Mouse (Mus musculus) testis, postnatal 14 days (tissue): ENCODE results near the gene Ephx3.
A peak's percentile ranks its signal among the peaks of the same experiment; 100 is the strongest.

Source experiments
- DNase-seq: peaks from one replicate; pipeline ENCODE4 v3.0.0; 2021; ENCODE audit warnings: low spot score

The Ephx3 gene

DNA sequence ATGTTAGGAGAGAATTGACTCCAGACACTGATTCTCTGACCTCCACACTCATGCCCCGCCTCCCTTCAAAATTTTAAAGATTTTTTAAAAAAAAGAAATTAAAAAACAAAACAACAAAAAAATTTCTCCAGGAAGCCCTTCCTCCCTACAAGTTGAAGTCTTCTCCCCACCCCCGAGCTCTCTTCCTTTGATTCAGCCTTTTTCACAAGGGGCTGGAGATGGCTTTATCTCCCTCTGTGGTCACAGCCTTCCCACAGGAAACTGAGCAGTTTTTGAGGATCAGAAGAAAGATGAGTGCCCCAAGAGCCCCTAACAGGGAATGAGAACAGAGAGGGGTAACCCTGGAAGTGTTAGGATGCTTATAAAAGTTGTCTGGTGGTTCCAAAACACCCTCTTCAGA, 16.9 kb downstream of the Ephx3 start:
- DNase-seq = no peak

DNA sequence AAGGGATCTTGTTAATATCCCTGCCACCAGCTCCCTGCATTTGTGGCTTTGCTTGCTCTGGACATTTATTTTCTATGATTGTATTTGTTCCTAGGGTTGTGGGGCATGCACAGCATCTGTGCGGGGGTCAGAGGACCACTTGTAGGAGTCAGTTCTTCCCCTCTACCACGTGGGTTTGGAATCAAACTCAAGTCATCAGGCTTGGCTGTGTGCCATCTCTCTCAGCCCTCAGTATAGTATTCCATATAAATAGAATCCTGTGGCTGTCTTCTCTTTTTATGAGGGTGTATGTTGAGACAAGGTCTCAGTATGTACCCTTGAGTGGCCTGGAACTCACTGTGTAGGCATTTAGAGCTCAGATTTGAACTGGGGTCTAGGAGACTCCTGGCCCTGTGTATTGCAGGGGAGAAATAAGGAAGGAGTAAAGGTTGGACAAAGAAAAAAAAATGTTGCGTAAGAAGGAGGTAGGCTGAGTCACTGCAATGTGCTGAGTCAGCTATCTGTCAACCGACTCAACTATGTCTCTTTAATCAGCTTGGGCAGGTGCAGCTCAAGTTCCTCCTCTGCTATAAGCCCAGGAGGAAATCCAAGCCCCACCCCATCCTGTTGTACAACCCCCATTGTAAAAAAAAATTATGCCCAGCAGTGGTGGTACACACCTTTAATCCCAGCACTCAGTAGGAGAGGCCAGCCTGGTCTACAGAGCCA, 19.7 kb downstream of the Ephx3 start:
- no peak for DNase-seq

DNA sequence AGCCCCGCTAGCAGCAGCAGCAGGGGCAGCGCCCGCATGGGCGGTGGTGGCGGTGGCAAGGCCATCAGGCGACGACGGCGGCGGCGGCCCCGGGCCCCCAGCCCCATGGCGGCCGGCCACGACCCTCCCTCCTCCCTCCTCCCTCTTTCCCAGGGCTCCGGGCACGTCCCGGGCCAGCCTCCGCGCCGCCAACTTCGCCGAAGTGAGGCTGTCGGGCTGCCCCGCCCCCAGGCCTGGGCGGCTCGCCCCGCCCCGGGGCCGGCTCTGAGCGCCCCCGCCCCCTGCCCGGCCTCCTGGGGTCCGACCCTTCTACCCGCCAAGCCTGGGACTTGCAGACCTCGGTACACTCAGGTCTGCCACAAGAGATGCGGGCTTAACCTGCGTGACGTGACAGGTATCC, 22.7 kb downstream of the Ephx3 start, which contains the start of gene Notch3:
Notch3 (minus strand) TSS at position 166 of the 400 bp plus-strand sequence.
- DNase-seq = peak; percentile 35

DNA sequence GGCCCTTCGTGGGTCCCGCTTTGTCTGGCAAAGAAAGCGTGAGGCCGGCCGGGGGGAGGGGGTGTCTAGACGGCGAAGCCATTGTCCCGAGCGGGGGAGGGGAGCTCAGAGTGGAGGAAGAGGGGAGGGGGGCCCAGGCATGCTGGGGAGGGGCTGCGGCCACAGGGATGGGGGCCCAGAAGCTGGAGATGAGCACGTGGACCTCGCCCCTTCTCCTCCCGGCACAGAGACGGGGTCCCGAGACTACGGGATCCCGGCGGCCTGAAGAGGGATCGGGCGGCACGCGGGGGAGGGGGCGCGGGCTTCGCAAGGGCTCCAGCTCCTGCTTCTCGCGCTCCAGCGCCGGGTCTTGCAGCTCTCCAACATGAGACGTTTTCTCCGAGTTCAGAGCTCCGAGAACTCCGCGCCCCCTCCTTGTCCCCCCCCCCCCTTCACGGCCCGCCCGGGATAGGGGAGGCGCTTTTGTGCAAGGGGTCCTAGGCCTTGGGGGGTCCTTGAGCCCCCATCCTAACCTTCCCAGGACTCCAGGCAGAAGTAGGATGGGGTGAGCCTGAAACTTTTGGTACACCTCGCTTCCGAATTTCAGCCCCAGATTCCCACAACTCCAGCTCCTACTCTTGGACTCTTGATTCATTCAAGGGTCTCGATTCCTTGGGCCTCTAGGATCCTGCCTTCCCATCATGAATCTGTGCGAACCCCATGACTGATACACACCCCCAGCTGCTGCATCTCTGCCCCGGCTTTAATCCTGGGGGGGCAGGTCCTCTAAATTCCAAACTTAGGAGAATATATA, 23.4 kb downstream of the Ephx3 start:
- peak; percentile 55 for DNase-seq

DNA sequence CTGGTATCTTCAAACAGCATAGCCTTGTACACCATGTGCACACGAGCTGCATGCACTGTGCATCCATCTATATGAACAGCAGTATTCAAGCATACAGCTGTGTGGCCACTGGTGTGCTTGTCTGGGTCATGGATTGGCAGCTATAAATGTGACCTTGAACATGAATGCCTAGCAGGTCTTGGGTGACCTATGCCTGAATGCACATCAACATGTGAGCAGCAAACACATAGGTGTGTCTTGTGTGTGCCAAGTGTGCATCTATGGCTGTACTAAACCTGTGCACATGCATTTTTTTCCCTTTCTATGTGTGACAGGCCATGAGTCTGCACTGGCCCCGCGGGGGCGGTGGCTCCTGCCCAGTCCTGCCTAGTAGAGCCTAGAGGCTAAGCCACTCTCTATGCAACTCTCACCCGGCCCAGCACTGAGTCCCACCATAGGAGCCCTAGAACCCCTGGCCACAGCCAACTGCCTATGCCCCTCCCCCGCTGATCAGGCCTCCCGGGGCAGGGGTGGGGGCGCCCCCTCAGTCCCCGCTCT, 24.0 kb downstream of the Ephx3 start:
- no peak for DNase-seq

DNA sequence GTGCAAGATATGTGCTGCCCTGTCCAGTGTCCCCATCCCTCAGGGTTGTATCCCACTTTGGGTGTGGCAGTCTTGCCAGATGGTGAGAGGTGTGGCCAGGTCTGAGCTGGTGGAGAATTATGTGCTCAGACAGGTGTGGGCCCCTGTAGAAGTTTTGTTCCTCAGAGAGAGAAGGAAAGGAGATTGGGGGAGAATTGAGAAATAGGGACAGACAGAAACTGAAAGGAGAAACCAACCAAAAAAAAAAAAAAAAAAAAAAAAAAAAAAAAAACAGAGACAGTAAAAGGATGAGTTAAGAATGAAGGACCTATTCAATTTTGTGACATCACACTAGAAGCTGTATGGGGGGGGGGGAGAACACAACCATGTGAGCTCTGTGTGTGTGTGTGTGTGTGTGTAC, 24.6 kb downstream of the Ephx3 start:
- no peak for DNase-seq

DNA sequence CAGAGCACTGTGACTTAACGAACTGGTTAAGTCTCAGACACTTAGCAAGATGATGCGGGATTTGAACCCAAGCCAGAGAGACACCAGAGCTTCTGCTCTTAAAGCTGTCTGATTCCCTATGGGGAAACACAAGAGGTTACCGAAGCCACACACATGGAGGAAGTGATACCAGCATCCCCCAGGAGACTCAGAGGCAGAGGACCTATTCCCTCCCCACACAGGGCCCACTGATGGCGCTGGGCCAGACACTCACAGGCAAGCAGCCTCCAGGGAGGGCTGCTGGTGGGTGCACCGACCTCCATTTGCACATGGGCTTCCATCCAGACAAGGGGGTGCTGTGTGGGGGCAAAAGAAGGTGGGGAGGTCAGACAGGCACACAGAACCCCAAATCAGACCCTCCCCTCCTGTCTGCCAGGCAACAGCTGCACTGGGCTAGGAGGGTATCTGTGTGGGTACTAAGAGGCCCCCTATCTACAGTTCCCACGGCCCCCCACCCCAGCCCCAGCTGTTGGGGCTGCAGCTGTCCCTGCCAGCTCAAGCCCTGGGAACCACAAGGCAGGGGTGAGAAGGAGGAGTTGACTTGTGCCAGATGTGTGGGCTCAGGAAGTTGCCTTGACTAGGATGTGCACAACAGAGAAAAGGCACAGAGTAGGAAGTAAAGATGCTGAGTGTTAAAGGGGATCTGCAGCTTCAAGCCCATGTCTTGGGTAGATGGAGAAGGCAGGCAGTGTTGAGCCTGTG, 25.3 kb downstream of the Ephx3 start:
- no peak for DNase-seq

DNA sequence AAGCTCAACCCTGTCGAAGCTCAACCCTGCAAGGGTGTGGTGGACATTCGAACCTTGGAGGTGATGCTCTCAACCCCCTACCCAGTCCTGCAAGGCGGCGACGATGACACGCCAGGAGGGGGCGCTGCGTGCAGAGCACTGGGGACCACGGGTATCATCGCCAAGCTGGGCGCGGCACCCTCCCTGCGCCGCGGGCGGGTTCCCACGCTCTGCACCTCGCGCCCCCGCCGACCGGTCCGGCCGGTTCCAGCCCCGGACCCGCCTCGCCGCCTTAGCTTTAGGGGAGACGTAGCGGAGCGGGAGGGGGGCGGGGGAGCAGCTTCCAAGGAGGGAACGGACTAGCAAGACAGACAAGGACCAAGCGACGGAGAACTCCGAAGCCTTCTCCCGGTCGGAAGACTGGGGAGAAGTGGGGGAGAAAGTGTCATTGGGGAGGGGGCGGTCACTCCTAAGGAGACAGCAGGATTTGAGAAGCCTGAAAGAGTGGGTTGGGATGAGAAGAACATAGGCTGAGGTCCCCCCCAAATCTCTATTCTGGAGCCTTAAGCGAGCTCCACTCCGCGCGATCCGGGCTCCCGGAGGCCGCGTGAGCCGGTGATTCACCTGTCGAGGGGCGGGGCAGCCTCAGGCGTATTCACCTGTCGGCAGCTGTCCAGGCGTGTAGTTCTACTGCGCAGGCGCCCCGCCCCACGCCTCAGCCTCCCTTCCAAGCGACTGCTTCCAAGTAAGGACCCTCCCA, 27.1 kb downstream of the Ephx3 start:
- DNase-seq = peak; percentile 55

DNA sequence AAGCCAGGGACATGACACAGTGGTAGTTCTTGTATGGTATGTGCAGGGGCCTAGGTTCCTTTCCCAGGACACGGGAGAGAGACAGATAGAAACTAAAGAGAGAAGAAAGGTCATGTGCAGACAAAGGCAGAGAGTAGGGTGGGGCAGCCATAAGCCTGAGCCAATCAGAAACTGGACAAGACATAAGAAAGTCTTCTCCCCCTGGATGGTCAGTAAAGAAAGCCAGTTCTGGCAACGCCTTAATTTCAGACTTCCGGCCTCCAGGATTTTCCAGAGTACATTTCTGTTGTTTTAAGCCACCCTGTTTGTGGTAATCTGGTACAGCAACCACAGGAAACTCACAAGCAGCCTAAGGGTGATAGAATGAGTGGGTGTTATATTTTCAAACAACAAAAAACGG, 28.5 kb downstream of the Ephx3 start:
- DNase-seq = no peak

DNA sequence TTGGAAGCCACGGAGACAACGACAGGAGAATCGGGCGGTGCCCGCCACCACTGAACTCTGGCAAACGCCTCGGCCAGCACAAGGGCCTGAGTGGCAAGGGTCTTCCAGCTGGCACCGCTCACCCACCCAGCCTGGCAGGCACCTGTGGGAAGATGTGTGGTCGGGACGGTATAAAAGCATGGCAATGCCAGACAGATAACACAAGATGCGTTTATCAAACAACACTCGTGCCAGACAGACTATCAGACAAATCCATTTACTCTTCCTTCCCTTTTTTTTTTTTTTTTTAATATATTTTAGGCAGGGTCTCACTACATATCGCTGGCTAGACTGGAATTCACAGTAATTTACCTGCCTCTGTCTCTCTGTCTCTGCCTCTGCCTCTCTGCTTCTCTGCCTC, 30.5 kb downstream of the Ephx3 start:
- DNase-seq = no peak

DNA sequence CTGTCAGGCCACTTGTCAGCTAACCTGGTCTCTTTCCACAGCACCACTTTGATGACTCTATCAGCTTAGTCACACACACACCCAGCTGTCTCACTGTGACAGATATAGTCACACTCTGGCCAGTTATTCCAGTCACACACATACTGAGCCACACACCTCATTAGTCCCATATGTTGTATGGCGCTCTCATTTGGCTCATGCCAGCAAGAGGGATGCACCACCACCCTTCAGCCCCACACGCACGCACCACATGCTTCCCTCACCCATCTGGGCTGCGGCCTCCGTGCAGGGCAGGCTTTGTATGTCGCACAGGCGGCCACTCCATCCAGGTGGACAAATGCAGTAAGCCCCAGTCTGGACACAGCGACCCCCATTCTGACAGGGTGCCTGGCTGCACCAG, 42.6 kb downstream of the Ephx3 start:
- DNase-seq = no peak

DNA sequence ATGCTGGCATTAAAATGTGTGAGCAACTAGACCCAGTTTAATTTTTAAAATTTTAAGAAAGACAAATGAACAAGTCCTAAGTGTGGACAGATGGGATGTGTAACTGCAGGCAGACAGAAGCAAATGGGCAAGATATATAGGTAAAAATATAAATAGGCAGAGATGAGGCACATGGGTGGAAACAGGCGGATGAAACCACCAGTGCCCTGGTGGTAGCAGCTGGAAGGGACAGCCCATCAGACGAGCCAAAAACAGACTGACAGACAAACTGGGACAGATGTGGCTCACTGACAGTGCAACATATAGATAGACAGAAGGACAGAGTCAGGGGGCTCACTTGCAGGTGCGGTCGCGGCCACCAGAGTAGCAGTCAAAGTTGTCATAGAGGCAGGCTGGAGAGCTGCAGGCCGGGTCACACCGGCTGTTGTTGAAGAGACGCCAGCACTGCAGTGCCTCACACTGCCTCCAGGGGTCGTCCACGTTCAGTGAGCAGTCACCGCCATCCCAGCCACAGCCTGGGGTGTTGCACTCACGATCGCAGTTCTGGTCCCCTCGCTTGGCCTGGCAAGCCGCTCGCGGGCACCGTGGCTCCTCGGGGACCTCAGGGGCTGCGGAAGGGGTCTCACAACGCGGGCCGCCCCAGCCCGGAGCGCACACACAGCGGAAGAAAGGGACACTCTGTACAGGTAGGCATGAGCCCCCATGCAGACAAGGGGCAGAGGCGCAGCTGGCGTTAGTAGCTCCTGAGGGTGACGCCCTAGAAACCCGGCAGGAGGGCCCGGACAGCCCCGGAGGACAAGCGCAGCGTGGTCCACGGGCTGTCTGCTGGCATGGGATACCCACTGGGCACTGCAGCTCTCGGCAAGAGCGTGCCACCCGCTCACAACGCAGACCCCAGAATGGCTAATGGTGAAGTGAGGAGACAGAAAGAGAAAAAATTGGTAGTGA, 46.2 kb downstream of the Ephx3 start:
- peak; percentile 81 for DNase-seq

DNA sequence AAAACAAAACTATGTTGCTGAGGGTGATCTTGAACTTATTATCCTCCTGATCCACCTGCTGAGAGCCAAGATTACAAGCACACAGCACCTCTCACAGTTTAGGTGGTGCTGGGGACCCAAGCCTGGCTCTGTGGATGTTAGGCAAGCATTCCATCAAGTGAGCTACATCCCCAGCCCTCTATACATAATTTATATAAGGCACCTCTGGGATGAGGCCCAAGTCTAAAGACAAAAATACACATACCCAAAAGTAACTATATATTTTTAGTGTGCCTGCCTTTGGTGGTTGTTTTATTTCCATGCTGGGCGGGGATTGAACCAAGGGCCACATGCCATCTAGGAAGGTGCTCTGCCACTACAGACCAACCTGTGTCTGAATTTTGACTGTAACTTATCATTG, 47.1 kb downstream of the Ephx3 start:
- DNase-seq = no peak
